Mouse (Mus musculus): Measurements from ENCODE around the gene Ing3. TPM values are rescaled to one million over a fixed set of nuclear protein-coding genes. Genes with fewer than 3 reads are reported as not detected.

Gene Ing3
- polyA plus RNA-seq, 1 experiment: 8.1 TPM

- Histone ChIP-seq H3K79me2 (ENCODE audit: control insufficient read depth, insufficient read depth) (no peaks in the 10 kb centered on the region), H3K4me2 (ENCODE audit: low read depth) (no peak overlapping the region), H3K27me3 (ENCODE audit: control insufficient read depth, insufficient read depth, insufficient read length) (no peaks in the 10 kb centered on the region), H3K36me3 (ENCODE audit: control insufficient read depth, insufficient read depth) (no peaks in the 10 kb centered on the region), H3K4me3 (no peak overlapping the region), H3ac (ENCODE audit: control insufficient read depth, insufficient read length) (no peak overlapping the region)
- TF ChIP-seq MAX (IDR thresholded peaks at IDR 0.05; ENCODE audit: low read depth) (no peak), MYOG (IDR thresholded peaks at IDR 0.05; ENCODE audit: control insufficient read depth in 1 of 3, insufficient read depth in 1 of 3, insufficient read length in 2 of 3, low read depth in 2 of 3) (no peak), TCF12 (IDR thresholded peaks at IDR 0.05; ENCODE audit: insufficient read depth, poor library complexity, severe bottlenecking) (no peak), REST (IDR thresholded peaks at IDR 0.05; ENCODE audit: insufficient read depth, insufficient read length) (no peak), POLR2AphosphoS2 (IDR thresholded peaks at IDR 0.05; ENCODE audit: insufficient read length, low read depth) (no peak), POLR2A (IDR thresholded peaks at IDR 0.05; ENCODE audit: insufficient read length, low read depth) (no peak), USF1 (IDR thresholded peaks at IDR 0.05; ENCODE audit: low read depth) (no peak), MYOD1 (IDR thresholded peaks at IDR 0.05; ENCODE audit: control insufficient read depth in 1 of 3, insufficient read length in 2 of 3, low read depth in 2 of 3) (no peak)
These were observed 25.2 kb upstream of the Ing3 start for GRCm38 (mm10) chr6:21924150-21924549.

DNA sequence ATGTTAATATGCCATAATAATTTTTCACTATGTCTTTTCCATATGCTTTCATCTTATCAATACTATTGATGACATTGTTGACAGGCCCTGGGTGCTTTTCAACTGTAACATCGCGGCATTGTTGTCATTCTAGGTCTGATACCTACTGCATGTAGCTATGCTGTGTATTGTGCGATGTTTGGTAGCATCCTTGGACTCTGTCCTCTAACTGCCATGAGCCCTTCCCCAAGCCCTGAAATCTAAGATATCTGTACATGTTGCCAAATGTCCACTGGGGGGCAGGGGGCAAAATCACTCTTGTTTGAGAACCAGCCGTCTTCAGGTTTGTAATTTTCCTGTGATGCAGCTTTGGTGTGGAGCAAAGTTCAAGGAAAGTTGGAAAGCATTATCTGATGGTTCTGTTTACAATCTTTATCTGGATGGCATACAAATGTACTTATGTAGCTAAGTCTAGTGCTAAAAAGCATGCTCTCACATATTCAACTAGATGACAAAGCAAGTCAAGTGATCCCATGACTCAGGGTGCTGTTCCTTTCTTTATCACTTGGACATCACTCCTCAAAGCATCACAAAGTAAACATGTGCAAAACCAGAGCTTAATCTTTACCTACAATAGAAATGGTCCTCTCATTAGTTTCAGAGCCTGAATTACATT lies 11.3 kb upstream of the Ing3 start:
- no peaks in the 10 kb centered on the region for H3K79me2 ChIP-seq (ENCODE audit: control insufficient read depth, insufficient read depth)
- H3K36me3 ChIP-seq (ENCODE audit: control insufficient read depth, insufficient read depth): no peaks in the 10 kb centered on the region
- no peak overlapping the region for H3ac ChIP-seq (ENCODE audit: control insufficient read depth, insufficient read length)
- no peak for TF ChIP-seq POLR2A (IDR thresholded peaks at IDR 0.05; ENCODE audit: insufficient read length, low read depth)
- no peak for TF ChIP-seq MYOD1 (IDR thresholded peaks at IDR 0.05; ENCODE audit: control insufficient read depth in 1 of 3, insufficient read length in 2 of 3, low read depth in 2 of 3)
- no peak for TF ChIP-seq SRF (IDR thresholded peaks at IDR 0.05; ENCODE audit: control insufficient read depth, insufficient read length, low read depth)
- TF ChIP-seq POLR2AphosphoS2 (IDR thresholded peaks at IDR 0.05; ENCODE audit: insufficient read length, low read depth): no peak
- TF ChIP-seq MAX (IDR thresholded peaks at IDR 0.05; ENCODE audit: low read depth): no peak
- TF ChIP-seq CEBPB (IDR thresholded peaks at IDR 0.05; ENCODE audit: insufficient read depth, poor library complexity, severe bottlenecking): no peak
- no peak for TF ChIP-seq TCF12 (IDR thresholded peaks at IDR 0.05; ENCODE audit: insufficient read depth, poor library complexity, severe bottlenecking)
- no peak for TF ChIP-seq MYOG (IDR thresholded peaks at IDR 0.05; ENCODE audit: control insufficient read depth in 1 of 3, insufficient read depth in 1 of 3, insufficient read length in 2 of 3, low read depth in 2 of 3)
- no peak for TF ChIP-seq REST (IDR thresholded peaks at IDR 0.05; ENCODE audit: insufficient read depth, insufficient read length)
- TF ChIP-seq TCF3 (IDR thresholded peaks at IDR 0.05; ENCODE audit: insufficient read length, low read depth): no peak
- no peak for TF ChIP-seq E2F4 (IDR thresholded peaks at IDR 0.05; ENCODE audit: insufficient read depth)
- TF ChIP-seq USF1 (IDR thresholded peaks at IDR 0.05; ENCODE audit: low read depth): no peak
- no peak overlapping the region for H3K4me2 ChIP-seq (ENCODE audit: low read depth)
- H3K4me3 ChIP-seq: no peak overlapping the region
- no peaks in the 10 kb centered on the region for H3K27me3 ChIP-seq (ENCODE audit: control insufficient read depth, insufficient read depth, insufficient read length)

DNA sequence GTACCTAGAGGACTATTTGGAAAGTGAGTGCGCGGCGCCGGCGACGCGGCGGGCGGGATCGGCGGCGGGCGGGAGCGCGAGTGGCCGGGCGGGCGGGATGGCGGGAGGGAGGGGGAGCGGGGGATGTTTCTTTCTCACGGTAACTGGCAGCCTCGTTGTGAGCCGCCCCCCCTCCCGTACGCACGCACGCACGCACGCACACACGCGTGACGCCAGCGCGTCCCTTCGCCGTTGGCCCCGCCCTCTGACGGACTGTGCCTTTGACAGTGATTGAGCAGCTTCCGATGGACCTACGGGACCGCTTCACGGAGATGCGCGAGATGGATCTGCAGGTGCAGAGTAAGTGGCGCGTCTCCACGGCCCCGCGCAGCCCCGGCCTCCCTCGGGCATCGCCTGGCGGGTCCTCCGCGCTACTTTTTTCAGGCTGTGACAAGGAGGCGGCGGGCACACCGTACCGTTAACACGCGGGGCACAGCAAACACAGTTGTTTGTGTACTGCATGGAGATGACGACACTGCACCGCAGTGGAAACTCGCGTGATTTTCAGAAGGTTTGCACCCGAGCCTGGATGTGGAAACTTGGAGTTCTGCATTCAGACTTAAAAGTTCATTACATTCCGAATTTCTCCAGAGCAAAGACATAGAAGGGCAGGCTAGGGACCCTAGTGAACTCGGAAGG lies 539 bp downstream of the Ing3 start:
- H3K27me3 ChIP-seq (ENCODE audit: control insufficient read depth, insufficient read depth, insufficient read length): no peaks in the 10 kb centered on the region
- H3K4me3 ChIP-seq: peak overlapping the region; percentile 52
- TF ChIP-seq POLR2AphosphoS2 (IDR thresholded peaks at IDR 0.05; ENCODE audit: insufficient read length, low read depth) (peak; percentile 93), E2F4 (IDR thresholded peaks at IDR 0.05; ENCODE audit: insufficient read depth) (no peak), MYOD1 (IDR thresholded peaks at IDR 0.05; ENCODE audit: control insufficient read depth in 1 of 3, insufficient read length in 2 of 3, low read depth in 2 of 3) (peak in 1 of 3 experiments; percentile 43), REST (IDR thresholded peaks at IDR 0.05; ENCODE audit: insufficient read depth, insufficient read length) (peak; percentile 33), USF1 (IDR thresholded peaks at IDR 0.05; ENCODE audit: low read depth) (no peak), POLR2A (IDR thresholded peaks at IDR 0.05; ENCODE audit: insufficient read length, low read depth) (peak; percentile 89), SRF (IDR thresholded peaks at IDR 0.05; ENCODE audit: control insufficient read depth, insufficient read length, low read depth) (no peak), CEBPB (IDR thresholded peaks at IDR 0.05; ENCODE audit: insufficient read depth, poor library complexity, severe bottlenecking) (no peak), MYOG (IDR thresholded peaks at IDR 0.05; ENCODE audit: control insufficient read depth in 1 of 3, insufficient read depth in 1 of 3, insufficient read length in 2 of 3, low read depth in 2 of 3) (peak in 1 of 3 experiments; percentile 29), TCF12 (IDR thresholded peaks at IDR 0.05; ENCODE audit: insufficient read depth, poor library complexity, severe bottlenecking) (no peak), TCF3 (IDR thresholded peaks at IDR 0.05; ENCODE audit: insufficient read length, low read depth) (no peak)
- H3K4me2 ChIP-seq (ENCODE audit: low read depth): peak overlapping the region; percentile 95
- peak overlapping the region; percentile 18 for H3ac ChIP-seq (ENCODE audit: control insufficient read depth, insufficient read length)
- H3K36me3 ChIP-seq (ENCODE audit: control insufficient read depth, insufficient read depth): peaks cover 15% of the 10 kb centered on the region
- H3K79me2 ChIP-seq (ENCODE audit: control insufficient read depth, insufficient read depth): peaks cover 16% of the 10 kb centered on the region

GRCm38 (mm10) chr6:21950676-21951075 lies 1.3 kb downstream of the Ing3 start:
- Histone ChIP-seq H3K4me2 (ENCODE audit: low read depth) (peak overlapping the region; percentile 95), H3K27me3 (ENCODE audit: control insufficient read depth, insufficient read depth, insufficient read length) (no peaks in the 10 kb centered on the region), H3K36me3 (ENCODE audit: control insufficient read depth, insufficient read depth) (peaks cover 20% of the 10 kb centered on the region), H3K79me2 (ENCODE audit: control insufficient read depth, insufficient read depth) (peaks cover 16% of the 10 kb centered on the region), H3K4me3 (peak overlapping the region; percentile 52), H3ac (ENCODE audit: control insufficient read depth, insufficient read length) (peak overlapping the region; percentile 18)
- TF ChIP-seq TCF12 (IDR thresholded peaks at IDR 0.05; ENCODE audit: insufficient read depth, poor library complexity, severe bottlenecking) (no peak), E2F4 (IDR thresholded peaks at IDR 0.05; ENCODE audit: insufficient read depth) (no peak), MYOD1 (IDR thresholded peaks at IDR 0.05; ENCODE audit: control insufficient read depth in 1 of 3, insufficient read length in 2 of 3, low read depth in 2 of 3) (no peak), USF1 (IDR thresholded peaks at IDR 0.05; ENCODE audit: low read depth) (no peak), SRF (IDR thresholded peaks at IDR 0.05; ENCODE audit: control insufficient read depth, insufficient read length, low read depth) (no peak), CEBPB (IDR thresholded peaks at IDR 0.05; ENCODE audit: insufficient read depth, poor library complexity, severe bottlenecking) (no peak)
